Mouse (Mus musculus): ENCODE data around the gene Gid4. TPM values are rescaled to one million over a fixed set of nuclear protein-coding genes. Genes with fewer than 3 reads are reported as not detected.

Gid4 gene
- total RNA-seq (2023; ENCODE audit: inconsistent age): 20.5 to 21.5 TPM (median 20.8 TPM) in 4 replicates

DNA sequence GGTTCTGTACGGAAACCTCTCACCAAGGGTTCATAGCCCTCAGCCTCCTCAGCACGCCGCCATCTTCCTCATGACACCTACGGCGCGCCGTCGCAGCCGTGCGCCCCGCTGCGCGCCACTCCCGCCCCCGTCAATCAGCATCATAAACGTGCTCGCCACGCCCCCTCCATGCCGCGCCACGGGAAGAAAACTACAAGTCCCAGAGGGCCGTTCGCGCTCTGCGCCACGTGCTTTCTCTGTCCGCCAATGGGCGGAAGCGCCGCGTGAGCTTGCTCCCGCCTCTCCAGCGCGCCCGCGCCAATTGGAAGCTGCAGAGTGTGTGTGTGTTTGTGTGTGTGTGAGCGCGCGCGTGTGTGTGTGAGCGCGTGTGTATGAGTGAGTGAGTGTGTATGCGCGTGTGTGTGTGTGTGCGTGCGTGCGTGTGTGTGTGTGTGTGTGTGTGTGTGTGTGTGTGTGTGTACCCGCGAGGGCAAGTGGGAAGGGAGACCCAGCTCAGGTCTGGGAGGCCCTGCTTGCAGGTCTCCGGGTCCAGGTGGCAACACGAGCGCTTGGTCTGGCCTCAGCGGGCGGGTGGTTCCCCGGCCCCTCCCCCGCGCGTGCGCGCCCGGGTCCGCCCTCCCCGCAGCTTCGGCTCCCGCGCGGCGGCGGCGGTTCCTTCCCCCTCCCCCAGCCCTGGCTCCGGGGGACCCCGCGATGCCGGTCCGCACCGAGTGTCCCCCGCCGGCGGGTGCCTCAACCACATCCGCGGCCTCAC, at the start of gene Gid4:
Gid4 (plus strand) TSS at position 183 of the 754 bp plus-strand sequence.

GRCm38 (mm10) chr11:60417717-60418472, 950 bp downstream of the Gid4 start, which contains the start of gene Atpaf2:
Atpaf2 (minus strand) TSS chr11:60418457.

DNA sequence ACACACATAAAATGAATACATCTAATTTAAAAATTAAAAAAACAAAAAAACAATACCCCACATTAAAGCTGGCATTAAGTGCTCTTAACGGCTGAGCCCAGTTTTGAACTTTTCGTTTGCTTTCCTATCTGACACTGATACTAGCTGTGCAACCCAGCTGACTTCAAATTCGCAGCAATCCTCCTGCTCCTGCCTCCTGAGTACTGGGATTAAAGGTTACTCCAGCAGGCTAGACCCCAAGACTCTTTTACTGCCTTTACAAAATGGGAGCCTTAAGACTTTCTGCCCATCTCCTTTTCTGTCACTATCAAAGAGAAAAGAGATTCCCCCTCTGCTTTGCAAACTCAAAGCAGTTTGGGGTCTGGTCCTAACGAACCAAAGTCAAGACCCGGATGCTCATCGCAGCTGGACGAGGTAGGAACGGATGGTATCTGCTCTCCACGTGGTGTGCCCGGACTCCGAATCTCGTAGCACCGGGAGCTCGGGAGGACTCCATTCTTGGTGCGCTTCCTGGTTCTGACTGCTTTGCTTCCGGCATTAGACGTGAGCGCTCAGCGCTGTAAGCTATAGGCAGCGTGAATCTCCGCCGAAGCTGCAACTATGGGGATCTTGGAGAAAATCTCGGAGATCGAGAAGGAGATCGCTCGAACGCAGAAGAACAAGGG, 37.3 kb downstream of the Gid4 start, which contains the start of gene Drg2:
Drg2 (plus strand) TSS at position 512 of the 665 bp plus-strand sequence.

DNA sequence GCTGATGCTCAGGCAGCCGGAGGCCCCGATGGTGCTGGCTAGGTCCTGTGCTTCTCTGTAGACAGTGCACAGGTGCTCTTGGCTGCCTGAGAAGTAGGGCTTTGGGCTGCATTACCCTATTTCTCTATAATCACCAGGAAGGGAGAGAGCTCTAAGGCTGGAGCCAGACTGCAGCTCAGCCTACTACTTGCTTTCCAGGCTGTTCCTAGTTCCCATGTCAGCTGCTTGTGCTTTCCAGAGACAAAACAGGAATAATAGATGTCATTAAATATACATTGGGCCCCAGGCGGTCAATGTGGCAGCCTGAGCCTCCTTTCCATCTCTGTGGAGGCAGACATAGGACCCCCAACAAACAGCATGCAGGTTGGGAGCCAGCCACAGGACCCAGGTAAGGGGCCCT, 52.1 kb downstream of the Gid4 start, which contains the start of gene Myo15:
Myo15 (plus strand) TSS at position 301 of the 400 bp plus-strand sequence.

Other genes with a start within 250 kb of the Gid4 start
- gene Srebf1, start 194.6 kb upstream of the Gid4 start, total RNA-seq (2023; ENCODE audit: inconsistent age): 107 to 140 TPM (median 125 TPM) in 4 replicates
- 22.8 to 27.0 TPM (median 26.2 TPM) in 4 replicates for gene Tom1l2, start 64.2 kb upstream of the Gid4 start, total RNA-seq (2023; ENCODE audit: inconsistent age)
- gene Drc3, start 63.8 kb upstream of the Gid4 start, total RNA-seq (2023; ENCODE audit: inconsistent age): not detected in 4 replicates
- gene Atpaf2, start 1.3 kb downstream of the Gid4 start, total RNA-seq (2023; ENCODE audit: inconsistent age): 25.3 to 28.5 TPM (median 28.3 TPM) in 4 replicates
- 56.3 to 64.2 TPM (median 60.6 TPM) in 4 replicates for gene Drg2, start 37.4 kb downstream of the Gid4 start, total RNA-seq (2023; ENCODE audit: inconsistent age)
- 0.45 to 0.66 TPM (median 0.51 TPM) in 4 replicates for gene Myo15, start 52.2 kb downstream of the Gid4 start, total RNA-seq (2023; ENCODE audit: inconsistent age)
- 68.1 to 71.8 TPM (median 69.8 TPM) in 4 replicates for gene Alkbh5, start 119.2 kb downstream of the Gid4 start, total RNA-seq (2023; ENCODE audit: inconsistent age)

Data from B cell, adult (primary cell).